Mouse (Mus musculus): ENCODE results near the gene Mok. TPM values are rescaled to one million over a fixed set of nuclear protein-coding genes. Genes with fewer than 3 reads are reported as not detected.

The Mok gene
- polyA plus RNA-seq, 1 experiment from 2014 or later = 2.9 TPM

GRCm38 (mm10) chr12:110841731-110842493, 1.2 kb upstream of the Mok start:
- ATAC-seq = no peak
- H3K9me3 ChIP-seq (ENCODE audit: control insufficient read depth, low read length) = no peaks in the 10 kb centered on the region
- no peaks in the 10 kb centered on the region for H3K36me3 ChIP-seq (ENCODE audit: control insufficient read depth, insufficient read depth, low read length)
- H3K4me1 ChIP-seq (ENCODE audit: control insufficient read depth, insufficient read depth, low read length) = peaks cover 8% of the 10 kb centered on the region
- no peak overlapping the region for H3K27ac ChIP-seq (ENCODE audit: low read length)
- 70% methylated on average over 5 of the region's 5 CpGs for WGBS
- no peak overlapping the region for H3K9ac ChIP-seq (ENCODE audit: low read depth, low read length)
- no peaks in the 10 kb centered on the region for H3K27me3 ChIP-seq (replicated peaks; ENCODE audit: control insufficient read depth, insufficient read depth, low read length)
- no peak overlapping the region for H3K4me2 ChIP-seq (ENCODE audit: low read depth, low read length)
- no peak overlapping the region for H3K4me3 ChIP-seq (ENCODE audit: low read length)

- WGBS = 92% methylated on average over 8 of the region's 8 CpGs
- H3K4me3 ChIP-seq (ENCODE audit: low read length) = no peak overlapping the region
- H3K4me2 ChIP-seq (ENCODE audit: low read depth, low read length) = no peak overlapping the region
- no peak overlapping the region for H3K27ac ChIP-seq (ENCODE audit: low read length)
- H3K9ac ChIP-seq (ENCODE audit: low read depth, low read length) = no peak overlapping the region
- ATAC-seq = no peak
- H3K27me3 ChIP-seq (replicated peaks; ENCODE audit: control insufficient read depth, insufficient read depth, low read length) = no peaks in the 10 kb centered on the region
- peaks cover 2% of the 10 kb centered on the region; the same call in 1 of the 2 replicates for H3K4me1 ChIP-seq (ENCODE audit: control insufficient read depth, insufficient read depth, low read length)
- no peaks in the 10 kb centered on the region for H3K36me3 ChIP-seq (ENCODE audit: control insufficient read depth, insufficient read depth, low read length)
- no peaks in the 10 kb centered on the region for H3K9me3 ChIP-seq (ENCODE audit: control insufficient read depth, low read length)
Observed at GRCm38 (mm10) chr12:110837850-110838249, 2.9 kb downstream of the Mok start.

GRCm38 (mm10) chr12:110837192-110837841, 3.4 kb downstream of the Mok start:
- ATAC-seq = no peak
- H3K27ac ChIP-seq (ENCODE audit: low read length) = no peak overlapping the region
- H3K4me3 ChIP-seq (ENCODE audit: low read length) = no peak overlapping the region
- 0 out of 2 replicates have a peak overlapping the region, but pooled peaks have one; percentile 24 for H3K9ac ChIP-seq (ENCODE audit: low read depth, low read length)
- no peaks in the 10 kb centered on the region for H3K9me3 ChIP-seq (ENCODE audit: control insufficient read depth, low read length)
- H3K27me3 ChIP-seq (replicated peaks; ENCODE audit: control insufficient read depth, insufficient read depth, low read length) = no peaks in the 10 kb centered on the region
- peaks cover 2% of the 10 kb centered on the region; the same call in 1 of the 2 replicates for H3K4me1 ChIP-seq (ENCODE audit: control insufficient read depth, insufficient read depth, low read length)
- no peak overlapping the region for H3K4me2 ChIP-seq (ENCODE audit: low read depth, low read length)
- 43% methylated on average over 5 of the region's 5 CpGs for WGBS
- no peaks in the 10 kb centered on the region for H3K36me3 ChIP-seq (ENCODE audit: control insufficient read depth, insufficient read depth, low read length)

- Histone ChIP-seq H3K4me2 (ENCODE audit: low read depth, low read length) (no peak overlapping the region), H3K27ac (ENCODE audit: low read length) (no peak overlapping the region)
Observed at GRCm38 (mm10) chr12:110836729-110837128, 4.0 kb downstream of the Mok start.

GRCm38 (mm10) chr12:110835182-110835581, 5.6 kb downstream of the Mok start:
- no peaks in the 10 kb centered on the region for H3K36me3 ChIP-seq (ENCODE audit: control insufficient read depth, insufficient read depth, low read length)
- H3K4me2 ChIP-seq (ENCODE audit: low read depth, low read length) = no peak overlapping the region
- 100% methylated on average over 3 of the region's 3 CpGs for WGBS
- no peaks in the 10 kb centered on the region for H3K27me3 ChIP-seq (replicated peaks; ENCODE audit: control insufficient read depth, insufficient read depth, low read length)
- H3K27ac ChIP-seq (ENCODE audit: low read length) = no peak overlapping the region
- H3K4me3 ChIP-seq (ENCODE audit: low read length) = no peak overlapping the region
- ATAC-seq = no peak
- H3K9me3 ChIP-seq (ENCODE audit: control insufficient read depth, low read length) = no peaks in the 10 kb centered on the region
- H3K4me1 ChIP-seq (ENCODE audit: control insufficient read depth, insufficient read depth, low read length) = peaks cover 2% of the 10 kb centered on the region; the same call in 1 of the 2 replicates
- no peak overlapping the region for H3K9ac ChIP-seq (ENCODE audit: low read depth, low read length)

More at GRCm38 (mm10) chr12:110836729-110837128, 4.0 kb downstream of the Mok start:
- no peak overlapping the region for H3K4me3 ChIP-seq (ENCODE audit: low read length)
- H3K4me1 ChIP-seq (ENCODE audit: control insufficient read depth, insufficient read depth, low read length) = peaks cover 2% of the 10 kb centered on the region; the same call in 1 of the 2 replicates
- no peaks in the 10 kb centered on the region for H3K9me3 ChIP-seq (ENCODE audit: control insufficient read depth, low read length)
- ATAC-seq = no peak
- H3K9ac ChIP-seq (ENCODE audit: low read depth, low read length) = 0 out of 2 replicates have a peak overlapping the region, but pooled peaks have one; percentile 24
- H3K36me3 ChIP-seq (ENCODE audit: control insufficient read depth, insufficient read depth, low read length) = no peaks in the 10 kb centered on the region
- H3K27me3 ChIP-seq (replicated peaks; ENCODE audit: control insufficient read depth, insufficient read depth, low read length) = no peaks in the 10 kb centered on the region
- WGBS = 28% methylated on average over 6 of the region's 6 CpGs

- no peak for ATAC-seq
- no peak overlapping the region for H3K9ac ChIP-seq (ENCODE audit: low read depth, low read length)
- no peaks in the 10 kb centered on the region for H3K9me3 ChIP-seq (ENCODE audit: control insufficient read depth, low read length)
- no peak overlapping the region for H3K27ac ChIP-seq (ENCODE audit: low read length)
- H3K4me3 ChIP-seq (ENCODE audit: low read length) = no peak overlapping the region
- no peak overlapping the region for H3K4me2 ChIP-seq (ENCODE audit: low read depth, low read length)
- no peaks in the 10 kb centered on the region for H3K27me3 ChIP-seq (replicated peaks; ENCODE audit: control insufficient read depth, insufficient read depth, low read length)
- WGBS = 86% methylated on average over 9 of the region's 11 CpGs
- H3K4me1 ChIP-seq (ENCODE audit: control insufficient read depth, insufficient read depth, low read length) = no peaks in the 10 kb centered on the region
- H3K36me3 ChIP-seq (ENCODE audit: control insufficient read depth, insufficient read depth, low read length) = no peaks in the 10 kb centered on the region
Observed at GRCm38 (mm10) chr12:110830293-110831024, 10.3 kb downstream of the Mok start.

- Histone ChIP-seq H3K4me1 (ENCODE audit: control insufficient read depth, insufficient read depth, low read length) (no peaks in the 10 kb centered on the region), H3K27ac (ENCODE audit: low read length) (no peak overlapping the region), H3K4me3 (ENCODE audit: low read length) (no peak overlapping the region), H3K4me2 (ENCODE audit: low read depth, low read length) (no peak overlapping the region), H3K9me3 (ENCODE audit: control insufficient read depth, low read length) (no peaks in the 10 kb centered on the region), H3K36me3 (ENCODE audit: control insufficient read depth, insufficient read depth, low read length) (no peaks in the 10 kb centered on the region), H3K9ac (ENCODE audit: low read depth, low read length) (no peak overlapping the region), H3K27me3 (replicated peaks; ENCODE audit: control insufficient read depth, insufficient read depth, low read length) (no peaks in the 10 kb centered on the region)
- no peak for ATAC-seq
- 95% methylated on average over 4 of the region's 4 CpGs for WGBS
Observed at GRCm38 (mm10) chr12:110828908-110829307, 11.8 kb downstream of the Mok start.

GRCm38 (mm10) chr12:110822366-110822765, 18.4 kb downstream of the Mok start:
- H3K4me2 ChIP-seq (ENCODE audit: low read depth, low read length) = no peak overlapping the region
- WGBS = 87% methylated on average over 7 of the region's 7 CpGs

GRCm38 (mm10) chr12:110821787-110822186, 19.0 kb downstream of the Mok start:
- H3K9ac ChIP-seq (ENCODE audit: low read depth, low read length) = no peak overlapping the region
- no peak overlapping the region for H3K4me2 ChIP-seq (ENCODE audit: low read depth, low read length)
- H3K27ac ChIP-seq (ENCODE audit: low read length) = no peak overlapping the region
- H3K36me3 ChIP-seq (ENCODE audit: control insufficient read depth, insufficient read depth, low read length) = no peaks in the 10 kb centered on the region
- no peak overlapping the region for H3K4me3 ChIP-seq (ENCODE audit: low read length)
- H3K4me1 ChIP-seq (ENCODE audit: control insufficient read depth, insufficient read depth, low read length) = no peaks in the 10 kb centered on the region
- 85% methylated on average over 2 of the region's 2 CpGs for WGBS
- H3K9me3 ChIP-seq (ENCODE audit: control insufficient read depth, low read length) = no peaks in the 10 kb centered on the region
- no peaks in the 10 kb centered on the region for H3K27me3 ChIP-seq (replicated peaks; ENCODE audit: control insufficient read depth, insufficient read depth, low read length)
- no peak for ATAC-seq

More at GRCm38 (mm10) chr12:110822366-110822765, 18.4 kb downstream of the Mok start:
- no peak for ATAC-seq
- no peaks in the 10 kb centered on the region for H3K4me1 ChIP-seq (ENCODE audit: control insufficient read depth, insufficient read depth, low read length)
- no peak overlapping the region for H3K27ac ChIP-seq (ENCODE audit: low read length)
- no peaks in the 10 kb centered on the region for H3K36me3 ChIP-seq (ENCODE audit: control insufficient read depth, insufficient read depth, low read length)
- no peaks in the 10 kb centered on the region for H3K27me3 ChIP-seq (replicated peaks; ENCODE audit: control insufficient read depth, insufficient read depth, low read length)
- H3K4me3 ChIP-seq (ENCODE audit: low read length) = no peak overlapping the region
- H3K9ac ChIP-seq (ENCODE audit: low read depth, low read length) = no peak overlapping the region
- no peaks in the 10 kb centered on the region for H3K9me3 ChIP-seq (ENCODE audit: control insufficient read depth, low read length)

Measured in intestine, embryonic 16.5 days (tissue).